Mouse (Mus musculus) gastrocnemius, adult 2 months (tissue): ENCODE results near the gene Tap1. TPM values are rescaled to one million over a fixed set of nuclear protein-coding genes. Genes with fewer than 3 reads are reported as not detected.
"Not testable (repeated sequence)": the region's sequence is repeated elsewhere in the genome, so short reads cannot be mapped to it uniquely, and the experiment has no call there.

Experiments
- DNase-seq: peaks from one replicate; pipeline ENCODE4 v3.0.0; 2022
- H3K27ac ChIP-seq: fragments of 200-600 bp; 2 replicates; pipeline ENCODE4 v1.8.1; 2022; ENCODE audit warnings: mild to moderate bottlenecking
- H3K4me3 ChIP-seq: fragments of 200-600 bp; 2 replicates; pipeline ENCODE4 v1.8.1; 2022; ENCODE audit warnings: mild to moderate bottlenecking, moderate library complexity
- CTCF ChIP-seq: fragments of 200-600 bp; IDR thresholded peaks from 2 replicates; pipeline ENCODE4 v1.8.1; 2022; ENCODE audit warnings: antibody characterized with exemption, mild to moderate bottlenecking, moderate library complexity
- intact Hi-C: fragments of 180-260 bp; cut with DNase I; formaldehyde crosslinking; loops from one replicate; pipeline ENCODE4 v1.15.1; 2025
- long read RNA-seq, 2 experiments: library from polyadenylated mRNA; stranded (forward); transcript quantifications; one replicate each; pipeline ENCODE4 v2.0.0; 2021
- total RNA-seq, 2 experiments: library from RNA; stranded (reverse); gene quantifications; 2 replicates each; pipeline ENCODE4 v1.2.3; 2021

The Tap1 gene
- total RNA-seq = 1 to 10 TPM in 1 of 2 experiments, under 1 TPM in 1; 0.74 to 1.5 TPM
- long read RNA-seq, experiment 1, partial matches to known transcripts = 0 of 2 reads
- long read RNA-seq, experiment 1, other reads (novel, unspliced or antisense) = 0 of 2 reads
- long read RNA-seq, experiment 2, partial matches to known transcripts = 0 of 5 reads
- long read RNA-seq, experiment 2, other reads (novel, unspliced or antisense) = 2 of 5 reads

GRCm38 (mm10) chr17:34187261-34187916 lies at the start of gene Tap1, which contains the start of gene Psmb9:
Gene Tap1, plus strand, starts transcription at chr17:34187553.
Gene Psmb9, minus strand, starts transcription at chr17:34187764.
- intact Hi-C loops = no loop called here

GRCm38 (mm10) chr17:34137601-34138000 lies 49.8 kb upstream of the Tap1 start:
- no peak overlapping the region for H3K27ac ChIP-seq
- H3K4me3 ChIP-seq = no peak overlapping the region
- intact Hi-C loops = no loop called here
- DNase-seq = no peak
- no peak for TF ChIP-seq CTCF

More at GRCm38 (mm10) chr17:34187261-34187916, at the start of gene Tap1, which contains the start of gene Psmb9:
- no peak for TF ChIP-seq CTCF
- Histone ChIP-seq H3K4me3 (peak within 1 kb of the TSS; percentile 88), H3K27ac (peak within 1 kb of the TSS; percentile 89)
- peak; percentile 98 for DNase-seq

GRCm38 (mm10) chr17:34138655-34139054 lies 48.7 kb upstream of the Tap1 start:
- no peak for TF ChIP-seq CTCF
- no peak overlapping the region; the same call in 1 of the 2 replicates for H3K27ac ChIP-seq
- DNase-seq = no peak
- no peak overlapping the region for H3K4me3 ChIP-seq
- intact Hi-C loops = no loop called here

GRCm38 (mm10) chr17:34139416-34139815 lies 47.9 kb upstream of the Tap1 start:
- intact Hi-C loops = no loop called here
- DNase-seq = peak; percentile 65
- Histone ChIP-seq H3K27ac (peak overlapping the region; percentile 52), H3K4me3 (peak overlapping the region; percentile 61)
- no peak for TF ChIP-seq CTCF

- TF ChIP-seq CTCF = no peak
- H3K4me3 ChIP-seq = no peak overlapping the region
- intact Hi-C loops = no loop called here
- H3K27ac ChIP-seq = no peak overlapping the region
- DNase-seq = no peak
Measured at GRCm38 (mm10) chr17:34140240-34140639, 47.1 kb upstream of the Tap1 start.

GRCm38 (mm10) chr17:34141448-34141847 lies 45.9 kb upstream of the Tap1 start:
- DNase-seq = no peak
- intact Hi-C loops = no loop called here
- H3K4me3 ChIP-seq = no peak overlapping the region
- H3K27ac ChIP-seq = no peak overlapping the region
- no peak for TF ChIP-seq CTCF

GRCm38 (mm10) chr17:34142456-34143010 lies 44.8 kb upstream of the Tap1 start:
- no peak for TF ChIP-seq CTCF
- DNase-seq = no peak
- no peak overlapping the region for H3K4me3 ChIP-seq
- intact Hi-C loops = no loop called here
- H3K27ac ChIP-seq = peak overlapping the region; percentile 38

- peak within 1 kb of the TSS; percentile 38 for H3K27ac ChIP-seq
- no peak for TF ChIP-seq CTCF
- DNase-seq = peak; percentile 68
- no peak within 1 kb of the TSS for H3K4me3 ChIP-seq
- intact Hi-C loops = no loop called here
Measured at GRCm38 (mm10) chr17:34143033-34143432, 44.3 kb upstream of the Tap1 start, which contains the start of gene H2-DMb2. Gene H2-DMb2, plus strand, starts transcription at chr17:34143307.

GRCm38 (mm10) chr17:34143461-34143860 lies 43.9 kb upstream of the Tap1 start:
- Histone ChIP-seq H3K27ac (no peak overlapping the region), H3K4me3 (no peak overlapping the region)
- TF ChIP-seq CTCF = no peak
- DNase-seq = no peak
- intact Hi-C loops = no loop called here

GRCm38 (mm10) chr17:34144221-34144620 lies 43.1 kb upstream of the Tap1 start:
- DNase-seq, H3K4me3 ChIP-seq, intact Hi-C loops, H3K27ac ChIP-seq: not testable (repeated sequence)

GRCm38 (mm10) chr17:34144960-34145371 lies 42.4 kb upstream of the Tap1 start:
- Histone ChIP-seq H3K4me3 (no peak overlapping the region), H3K27ac (no peak overlapping the region)
- no peak for TF ChIP-seq CTCF
- no peak for DNase-seq
- intact Hi-C loops = no loop called here

GRCm38 (mm10) chr17:34152923-34153322 lies 34.4 kb upstream of the Tap1 start, which contains the start of gene H2-DMb1:
Gene H2-DMb1, plus strand, starts transcription at chr17:34153072.
- no peak for TF ChIP-seq CTCF
- Histone ChIP-seq H3K27ac (no peak within 1 kb of the TSS), H3K4me3 (peak within 1 kb of the TSS; percentile 17; the same call in 1 of the 2 replicates)
- DNase-seq = no peak
- intact Hi-C loops = no loop called here

GRCm38 (mm10) chr17:34155534-34155933 lies 31.8 kb upstream of the Tap1 start:
- intact Hi-C loops = no loop called here
- H3K27ac ChIP-seq = no peak overlapping the region
- H3K4me3 ChIP-seq = no peak overlapping the region
- no peak for DNase-seq
- no peak for TF ChIP-seq CTCF
